Mouse (Mus musculus) midbrain, postnatal 0 days (tissue): ENCODE measurements around the gene Slc22a12. TPM values are rescaled to one million over a fixed set of nuclear protein-coding genes. Genes with fewer than 3 reads are reported as not detected.
A peak's percentile ranks its signal among the peaks of the same experiment; 100 is the strongest.

Source experiments
- ATAC-seq: fragments of 200-750 bp; cut with Nextera tagmentation; 2 replicates; pipeline ENCODE4 v1.8.0; 2017; ENCODE audit warnings: moderate number of reproducible peaks, mild to moderate bottlenecking, moderate TSS enrichment, moderate library complexity; ENCODE audit not compliant: low FRiP score
- DNase-seq: peaks from one replicate; pipeline ENCODE4 v3.0.0-alpha.2; 2015; ENCODE audit warnings: low spot score
- H3K27ac ChIP-seq: fragments of 300-500 bp; sonication (generic); 2 replicates; pipeline ENCODE4 v1.5.1; 2014; ENCODE audit warnings: low read depth, mild to moderate bottlenecking, low read length, mixed read lengths
- H3K27me3 ChIP-seq: fragments of 300-500 bp; sonication (generic); 2 replicates; pipeline ENCODE4 v1.6.1; 2014; ENCODE audit warnings: low read length, control low read depth, mixed read lengths; ENCODE audit not compliant: insufficient read depth
- H3K36me3 ChIP-seq: fragments of 300-500 bp; sonication (generic); 2 replicates; pipeline ENCODE4 v1.6.1; 2014; ENCODE audit warnings: low read length, control low read depth, mixed read lengths; ENCODE audit not compliant: insufficient read depth
- H3K4me1 ChIP-seq: fragments of 300-500 bp; sonication (generic); 2 replicates; pipeline ENCODE4 v1.6.1; 2014; ENCODE audit warnings: mild to moderate bottlenecking, control low read depth, antibody characterized with exemption, low read length, mixed read lengths; ENCODE audit not compliant: insufficient read depth
- H3K4me2 ChIP-seq: fragments of 300-500 bp; sonication (generic); 2 replicates; pipeline ENCODE4 v1.6.1; 2014; ENCODE audit warnings: low read depth, mild to moderate bottlenecking, low read length, mixed read lengths; ENCODE audit not compliant: poor library complexity, severe bottlenecking
- H3K4me3 ChIP-seq: fragments of 300-500 bp; sonication (generic); 2 replicates; pipeline ENCODE4 v1.5.1; 2014; ENCODE audit warnings: low read depth, mild to moderate bottlenecking, low read length, moderate library complexity
- H3K9ac ChIP-seq: fragments of 300-500 bp; sonication (generic); replicated peaks from 2 replicates; pipeline ENCODE4 v1.6.1; 2014; ENCODE audit warnings: mild to moderate bottlenecking, low read length, moderate library complexity, mixed read lengths; ENCODE audit not compliant: poor library complexity, severe bottlenecking
- H3K9me3 ChIP-seq: fragments of 300-500 bp; sonication (generic); 2 replicates; pipeline ENCODE4 v1.6.1; 2016; ENCODE audit warnings: low read length, control low read depth
- CTCF ChIP-seq: IDR thresholded peaks from 2 replicates; pipeline ENCODE4 v1.5.1; 2016; ENCODE audit warnings: antibody characterized with exemption, mild to moderate bottlenecking
- WGBS: fragments of 180-500 bp; shearing (Covaris S2); extraction: QIAGEN DNeasy Blood & Tissue Kit; methylation state at CpG from one replicate; pipeline ENCODE4 v1.1.7; 2014; 5-methylcytosine and 5-hydroxymethylcytosine counted together
- polyA plus RNA-seq: library from polyadenylated mRNA; unstranded; fragments of >200 nt; fragmentation: Nextera tagmentation; extraction: Ambion mirVana; gene quantifications from 2 replicates; pipeline ENCODE4 v1.2.1, GENCODE M21; 2015
- total RNA-seq: library from RNA; depleted of rRNA; stranded (reverse); fragments of >200 nt; gene quantifications from 2 replicates; pipeline ENCODE4 v1.2.3, GENCODE M21; 2014; rRNA removed

Slc22a12 gene
- total RNA-seq (0.71 TPM in 1 of 2 replicates, not detected in the other), polyA plus RNA-seq (0.45 and 0.57 TPM in 2 replicates)

DNA sequence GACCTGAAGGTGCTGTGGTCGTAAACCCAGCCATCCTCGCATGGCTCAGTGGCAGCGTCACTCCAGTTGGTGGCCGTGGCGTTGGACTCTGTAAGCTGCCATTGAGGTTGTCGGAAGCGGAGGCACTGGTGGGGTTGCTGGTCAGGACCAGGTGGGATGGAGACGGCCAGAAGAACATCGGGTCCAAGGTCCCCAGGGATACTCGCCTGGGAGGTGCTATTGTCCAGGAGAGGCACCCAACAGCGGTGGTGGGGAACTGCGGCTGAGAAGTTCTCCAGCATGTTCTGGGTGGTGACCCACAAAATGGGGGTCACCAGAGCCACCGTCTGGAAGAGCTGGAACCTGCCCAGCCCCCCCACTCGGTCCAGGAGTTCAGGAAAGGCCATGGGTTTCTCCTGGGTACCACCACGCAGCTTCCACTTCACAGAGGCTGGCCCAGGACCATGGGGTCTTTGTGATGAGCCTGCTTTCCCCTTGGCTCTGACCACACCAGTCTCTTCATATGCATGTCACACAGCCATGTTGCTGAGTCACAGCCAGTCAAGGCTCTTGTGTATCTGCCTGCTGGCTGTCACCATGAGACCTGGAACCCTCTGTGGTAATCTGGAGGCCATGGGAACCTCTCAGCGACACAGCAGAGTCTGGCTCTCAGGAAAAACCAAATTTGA, at the start of gene Slc22a12:
Gene Slc22a12, minus strand, starts transcription at position 666 of the 668 bp plus-strand sequence.
- DNase-seq (peak; percentile 64), ATAC-seq (0 out of 2 replicates have a peak, but pooled peaks have one; percentile 35)
- Histone ChIP-seq H3K27me3 (no peaks in the 10 kb centered on the region), H3K4me2 (no peak within 1 kb of the TSS), H3K9ac (no peak within 1 kb of the TSS), H3K4me1 (no peaks in the 10 kb centered on the region), H3K36me3 (no peaks in the 10 kb centered on the region), H3K9me3 (no peaks in the 10 kb centered on the region), H3K27ac (no peak within 1 kb of the TSS), H3K4me3 (no peak within 1 kb of the TSS)
- 89% methylated on average over 16 of the region's 16 CpGs for WGBS
- TF ChIP-seq CTCF: no peak

DNA sequence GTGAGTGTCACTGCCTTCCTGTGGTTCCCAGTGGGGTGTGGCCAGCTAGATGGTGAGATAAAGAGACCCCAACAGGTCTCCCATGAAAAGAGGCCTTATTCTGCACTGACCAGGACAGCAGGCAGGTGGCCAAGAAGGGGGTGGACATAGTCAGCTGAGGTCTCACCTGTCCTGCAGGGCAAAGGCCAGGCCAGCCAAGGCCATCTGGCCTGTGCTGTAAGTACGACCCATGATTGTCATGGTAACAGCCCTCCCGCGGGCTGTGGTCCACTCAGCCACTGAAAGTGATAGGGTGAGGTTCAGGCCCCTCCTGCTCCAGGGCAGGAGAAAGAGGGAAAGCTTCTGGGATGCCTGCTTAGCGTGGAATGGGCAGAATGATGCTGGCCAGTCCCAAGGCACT, 29.2 kb upstream of the Slc22a12 start:
- ATAC-seq (no peak), DNase-seq (peak; percentile 44)
- 62% methylated on average over 4 of the region's 4 CpGs for WGBS
- Histone ChIP-seq H3K4me3 (no peak overlapping the region), H3K4me2 (no peak overlapping the region), H3K27me3 (no peaks in the 10 kb centered on the region), H3K9me3 (no peaks in the 10 kb centered on the region), H3K4me1 (0 out of 2 replicates have a peak, but pooled peaks cover 4% of the 10 kb centered on the region), H3K27ac (no peak overlapping the region), H3K36me3 (no peaks in the 10 kb centered on the region), H3K9ac (no peak overlapping the region)
- TF ChIP-seq CTCF: no peak

- WGBS: 81% methylated on average over 5 of the region's 5 CpGs
- H3K27ac ChIP-seq: no peak overlapping the region
These were observed 28.6 kb upstream of the Slc22a12 start for GRCm38 (mm10) chr19:6571476-6571875.

GRCm38 (mm10) chr19:6569561-6569960, 26.7 kb upstream of the Slc22a12 start:
- 19% methylated on average over 5 of the region's 5 CpGs for WGBS
- Histone ChIP-seq H3K27me3 (no peaks in the 10 kb centered on the region), H3K4me3 (no peak overlapping the region), H3K9ac (no peak overlapping the region), H3K4me2 (no peak overlapping the region), H3K4me1 (0 out of 2 replicates have a peak, but pooled peaks cover 4% of the 10 kb centered on the region), H3K9me3 (no peaks in the 10 kb centered on the region), H3K27ac (no peak overlapping the region), H3K36me3 (no peaks in the 10 kb centered on the region)
- no peak for DNase-seq
- TF ChIP-seq CTCF: no peak
- no peak for ATAC-seq

More at GRCm38 (mm10) chr19:6571476-6571875, 28.6 kb upstream of the Slc22a12 start:
- Histone ChIP-seq H3K4me2 (no peak overlapping the region), H3K4me3 (no peak overlapping the region), H3K27me3 (no peaks in the 10 kb centered on the region), H3K36me3 (no peaks in the 10 kb centered on the region), H3K4me1 (0 out of 2 replicates have a peak, but pooled peaks cover 4% of the 10 kb centered on the region), H3K9ac (no peak overlapping the region), H3K9me3 (no peaks in the 10 kb centered on the region)
- TF ChIP-seq CTCF: no peak
- no peak for ATAC-seq
- DNase-seq: no peak

GRCm38 (mm10) chr19:6569021-6569420, 26.2 kb upstream of the Slc22a12 start:
- 0 out of 2 replicates have a peak, but pooled peaks cover 4% of the 10 kb centered on the region for H3K4me1 ChIP-seq
- ATAC-seq (no peak), DNase-seq (no peak)
- no peak overlapping the region for H3K27ac ChIP-seq
- H3K4me3 ChIP-seq: no peak overlapping the region
- H3K9ac ChIP-seq: no peak overlapping the region
- H3K4me2 ChIP-seq: no peak overlapping the region
- H3K27me3 ChIP-seq: no peaks in the 10 kb centered on the region
- H3K9me3 ChIP-seq: no peaks in the 10 kb centered on the region
- no peak for TF ChIP-seq CTCF
- H3K36me3 ChIP-seq: no peaks in the 10 kb centered on the region
- WGBS: 69% methylated on average over 5 of the region's 5 CpGs

DNA sequence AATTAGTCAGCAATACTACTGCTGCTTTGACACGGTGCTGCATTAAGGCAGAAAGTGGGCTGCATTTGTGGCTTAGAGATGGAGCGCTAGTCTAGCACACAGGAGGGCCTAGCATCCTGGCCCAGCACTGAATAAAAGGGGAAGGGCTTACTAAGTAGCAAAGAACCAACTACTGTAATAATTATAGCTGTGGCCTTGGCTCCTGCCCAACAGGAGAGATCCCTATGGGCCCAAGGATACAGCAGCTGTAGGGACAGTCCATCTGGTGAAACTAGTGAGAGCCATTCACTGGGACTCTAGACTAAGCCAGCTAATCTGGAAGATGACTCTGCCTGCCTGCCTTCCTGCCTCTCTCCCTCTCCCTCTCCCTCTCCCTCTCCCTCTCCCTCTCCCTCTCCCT, 23.6 kb upstream of the Slc22a12 start:
- Histone ChIP-seq H3K4me1 (0 out of 2 replicates have a peak, but pooled peaks cover 4% of the 10 kb centered on the region), H3K27ac (no peak overlapping the region), H3K4me3 (no peak overlapping the region), H3K36me3 (no peaks in the 10 kb centered on the region), H3K4me2 (no peak overlapping the region), H3K27me3 (no peaks in the 10 kb centered on the region), H3K9me3 (no peaks in the 10 kb centered on the region), H3K9ac (no peak overlapping the region)
- DNase-seq: peak; percentile 65
- 65% methylated on average over 2 of the region's 2 CpGs for whole genome bisulfite sequencing
- no peak for TF ChIP-seq CTCF
- ATAC-seq: no peak
